Comparison of ENCODE assay signal across 12 mouse cellular contexts in genomic region chr19:25381972-25382371, GRCm38 (mm10).
A peak's percentile ranks its signal among the peaks of the same experiment; 100 is the strongest.
DNase-seq lines count a peak whose midpoint lies in the region; ATAC-seq and TF ChIP-seq lines count a peak whose summit lies in the region.
"Had no signal": no experiment of that assay in that cellular context is flagged by ENCODE, and none has a peak within 500 bp of the region (broad histone marks: within the 10 kb centered on the region; RNA-seq: fewer than 3 reads in every experiment).

No protein-coding gene starts in this region.

- ATAC-seq in heart, embryonic 16.5 days (replicated peaks; ENCODE audit: extremely low read depth, insufficient read depth, low FRiP score): no peak
- no peak for ATAC-seq in embryonic facial prominence, embryonic 14.5 days (ENCODE audit: low read depth)
- peak; percentile 83 for ATAC-seq in liver, embryonic 14.5 days (ENCODE audit: insufficient read depth)
- ATAC-seq in hindbrain, embryonic 12.5 days (ENCODE audit: low FRiP score): no peak

- DNase-seq in heart, adult 2 months: no peak
- DNase-seq in embryonic facial prominence, embryonic 10.5 days (ENCODE audit: low spot score): no peak
- DNase-seq in embryonic facial prominence, embryonic 14.5 days (ENCODE audit: low spot score): no peak
- peak; percentile 27 to 33 (median 31) for DNase-seq in liver, embryonic 14.5 days (ENCODE audit: low read depth in 3 of 3, low spot score in 3 of 3)
- no peak for DNase-seq in ovary, postnatal 10 days (ENCODE audit: low spot score)
- DNase-seq in gastrocnemius, adult 8-10 months (ENCODE audit: low spot score in 2 of 2): no peak
- DNase-seq: cerebellum, postnatal 36 days; layer of hippocampus, adult 9-11 months; left cerebral cortex, postnatal 4 days had no signal

- peak overlapping the region; percentile 0; the same call in 1 of the 2 replicates for H3K4me2 ChIP-seq in heart, embryonic 16.5 days (ENCODE audit: low read depth, low read length)
- H3K4me2 ChIP-seq in embryonic facial prominence, embryonic 14.5 days (ENCODE audit: low read depth, low read length): 0 out of 2 replicates have a peak overlapping the region, but pooled peaks have one; percentile 1
- peak overlapping the region; percentile 29; the same call in 1 of the 2 replicates for H3K4me2 ChIP-seq in liver, embryonic 14.5 days (ENCODE audit: low read depth)
- no peak overlapping the region for H3K4me2 ChIP-seq in hindbrain, embryonic 12.5 days (replicated peaks)
- H3K4me2 ChIP-seq: kidney, embryonic 15.5 days had no signal

- no peaks in the 10 kb centered on the region for H3K36me3 ChIP-seq in heart, embryonic 16.5 days (ENCODE audit: control insufficient read depth, insufficient read depth)
- H3K36me3 ChIP-seq in heart, adult 2 months (ENCODE audit: control insufficient read depth, insufficient read depth, low read length): no peaks in the 10 kb centered on the region; the same call in 1 of the 2 replicates
- H3K36me3 ChIP-seq in embryonic facial prominence, embryonic 10.5 days (replicated peaks): peaks cover 3% of the 10 kb centered on the region; the same call in 1 of the 2 replicates
- H3K36me3 ChIP-seq in embryonic facial prominence, embryonic 14.5 days (ENCODE audit: control insufficient read depth, insufficient read depth, low read length): no peaks in the 10 kb centered on the region
- H3K36me3 ChIP-seq in liver, embryonic 14.5 days (replicated peaks; ENCODE audit: control insufficient read depth, insufficient read depth, low read depth): no peaks in the 10 kb centered on the region
- H3K36me3 ChIP-seq in hindbrain, embryonic 12.5 days: no peaks in the 10 kb centered on the region
- H3K36me3 ChIP-seq: kidney, embryonic 15.5 days had no signal

- peak overlapping the region; percentile 17 for H3K27ac ChIP-seq in heart, embryonic 16.5 days (ENCODE audit: low read length)
- no peak overlapping the region for H3K27ac ChIP-seq in heart, adult 2 months
- 0 out of 2 replicates have a peak overlapping the region, but pooled peaks have one; percentile 19 for H3K27ac ChIP-seq in embryonic facial prominence, embryonic 10.5 days (replicated peaks)
- H3K27ac ChIP-seq in embryonic facial prominence, embryonic 14.5 days (replicated peaks; ENCODE audit: low read depth, low read length): no peak overlapping the region; the same call in 1 of the 2 replicates
- peak overlapping the region; percentile 44 for H3K27ac ChIP-seq in liver, embryonic 14.5 days
- no peak overlapping the region for H3K27ac ChIP-seq in hindbrain, embryonic 12.5 days
- H3K27ac ChIP-seq: kidney, embryonic 15.5 days had no signal

- no peaks in the 10 kb centered on the region for H3K27me3 ChIP-seq in heart, embryonic 16.5 days (ENCODE audit: control insufficient read depth, insufficient read depth, low read length)
- no peaks in the 10 kb centered on the region for H3K27me3 ChIP-seq in heart, adult 2 months (ENCODE audit: control insufficient read depth, insufficient read depth, low read length)
- no peaks in the 10 kb centered on the region for H3K27me3 ChIP-seq in embryonic facial prominence, embryonic 10.5 days (replicated peaks; ENCODE audit: low read depth, poor library complexity, severe bottlenecking)
- no peaks in the 10 kb centered on the region for H3K27me3 ChIP-seq in embryonic facial prominence, embryonic 14.5 days (replicated peaks; ENCODE audit: control insufficient read depth, insufficient read depth, low read length)
- no peaks in the 10 kb centered on the region for H3K27me3 ChIP-seq in liver, embryonic 14.5 days (ENCODE audit: control insufficient read depth, insufficient read depth, low read length)
- no peaks in the 10 kb centered on the region for H3K27me3 ChIP-seq in hindbrain, embryonic 12.5 days
- H3K27me3 ChIP-seq: kidney, embryonic 15.5 days had no signal

- H3K9me3 ChIP-seq in heart, embryonic 16.5 days (replicated peaks; ENCODE audit: control insufficient read depth, low read length): no peaks in the 10 kb centered on the region
- no peaks in the 10 kb centered on the region for H3K9me3 ChIP-seq in embryonic facial prominence, embryonic 10.5 days
- no peaks in the 10 kb centered on the region for H3K9me3 ChIP-seq in embryonic facial prominence, embryonic 14.5 days (ENCODE audit: control insufficient read depth, low read length)
- no peaks in the 10 kb centered on the region for H3K9me3 ChIP-seq in liver, embryonic 14.5 days (ENCODE audit: control insufficient read depth, low read length)
- no peaks in the 10 kb centered on the region for H3K9me3 ChIP-seq in hindbrain, embryonic 12.5 days (replicated peaks)
- H3K9me3 ChIP-seq: kidney, embryonic 15.5 days had no signal

- peaks cover 49% of the 10 kb centered on the region for H3K4me1 ChIP-seq in heart, embryonic 16.5 days (ENCODE audit: control insufficient read depth, insufficient read depth, low read length)
- peaks cover 7% of the 10 kb centered on the region for H3K4me1 ChIP-seq in heart, adult 2 months (ENCODE audit: control insufficient read depth, insufficient read depth, low read length)
- peaks cover 18% of the 10 kb centered on the region for H3K4me1 ChIP-seq in embryonic facial prominence, embryonic 10.5 days
- peaks cover 15% of the 10 kb centered on the region for H3K4me1 ChIP-seq in embryonic facial prominence, embryonic 14.5 days (ENCODE audit: control insufficient read depth, insufficient read depth, low read length)
- H3K4me1 ChIP-seq in liver, embryonic 14.5 days (replicated peaks; ENCODE audit: control insufficient read depth in 2 of 2, insufficient read depth in 2 of 2, low read length in 1 of 2): peaks cover 0 to 5% of the 10 kb centered on the region in 2 experiments; a peak in 2 of 4 replicates
- peaks cover 7% of the 10 kb centered on the region for H3K4me1 ChIP-seq in hindbrain, embryonic 12.5 days

- TF ChIP-seq POLR2A in heart, adult 2 months (IDR thresholded peaks at IDR 0.05; ENCODE audit: insufficient read depth, low read depth, low read length): no peak

- no peaks in the 10 kb centered on the region for H3K79me2 ChIP-seq in heart, adult 2 months (replicated peaks; ENCODE audit: control insufficient read depth, insufficient read depth, low read length)

- TF ChIP-seq EP300 in heart, adult 2 months (IDR thresholded peaks at IDR 0.05; ENCODE audit: insufficient read depth, low read depth, low read length): no peak
- no peak for TF ChIP-seq EP300 in liver, embryonic 14.5 days (IDR thresholded peaks at IDR 0.05; ENCODE audit: low read depth)

- peak overlapping the region; percentile 30; the same call in 1 of the 2 replicates for H3K9ac ChIP-seq in heart, embryonic 16.5 days (ENCODE audit: low read length)
- no peak overlapping the region for H3K9ac ChIP-seq in heart, adult 2 months (ENCODE audit: low read depth, low read length)
- H3K9ac ChIP-seq in embryonic facial prominence, embryonic 14.5 days (ENCODE audit: low read depth, low read length): no peak overlapping the region
- no peak overlapping the region for H3K9ac ChIP-seq in liver, embryonic 14.5 days (replicated peaks)
- H3K9ac ChIP-seq in hindbrain, embryonic 12.5 days: no peak overlapping the region
- H3K9ac ChIP-seq: kidney, embryonic 15.5 days had no signal

- no peak overlapping the region for H3K4me3 ChIP-seq in heart, embryonic 16.5 days (ENCODE audit: low read length)
- no peak overlapping the region for H3K4me3 ChIP-seq in heart, adult 2 months
- H3K4me3 ChIP-seq in embryonic facial prominence, embryonic 10.5 days: no peak overlapping the region
- no peak overlapping the region for H3K4me3 ChIP-seq in embryonic facial prominence, embryonic 14.5 days (ENCODE audit: low read depth, low read length)
- peak overlapping the region in 1 of 2 experiments; percentile 8; a peak in 1 of 4 replicates for H3K4me3 ChIP-seq in liver, embryonic 14.5 days (ENCODE audit: insufficient read depth in 1 of 2, low read depth in 2 of 2, low read length in 2 of 2)
- H3K4me3 ChIP-seq in hindbrain, embryonic 12.5 days: no peak overlapping the region
- H3K4me3 ChIP-seq: kidney, embryonic 15.5 days had no signal

- TF ChIP-seq CTCF in heart, adult 2 months (IDR thresholded peaks at IDR 0.05): no peak
- no peak for TF ChIP-seq CTCF in liver, embryonic 14.5 days (IDR thresholded peaks at IDR 0.05; ENCODE audit: low read depth)

- 15% methylated on average over 7 of the region's 7 CpGs for WGBS in heart, embryonic 16.5 days
- 38% methylated on average over 7 of the region's 7 CpGs for WGBS in heart, adult 2 months
- WGBS in embryonic facial prominence, embryonic 10.5 days: 40% methylated on average over 7 of the region's 7 CpGs
- 46% methylated on average over 7 of the region's 7 CpGs for WGBS in embryonic facial prominence, embryonic 14.5 days
- 23% methylated on average over 7 of the region's 7 CpGs for WGBS in liver, embryonic 14.5 days (ENCODE audit: insufficient replicate concordance)
- 39% methylated on average over 7 of the region's 7 CpGs for WGBS in hindbrain, embryonic 12.5 days

- intact Hi-C loops in heart, adult 2 months (cut with DNase I): no loop called here

Comparison
In these comparisons a context has a peak if more than half of its experiments do, and no peak if none do; other contexts are left out.
1. H3K27ac ChIP-seq: peak in heart, embryonic 16.5 days (single experiment), embryonic facial prominence, embryonic 10.5 days (single experiment) and liver, embryonic 14.5 days (single experiment); none in heart, adult 2 months (single experiment), embryonic facial prominence, embryonic 14.5 days (single experiment) and hindbrain, embryonic 12.5 days (single experiment).
2. DNase-seq: peak in liver, embryonic 14.5 days (3 of 3); none in heart, adult 2 months (0 of 2), embryonic facial prominence, embryonic 10.5 days (single experiment), embryonic facial prominence, embryonic 14.5 days (single experiment), ovary, postnatal 10 days (single experiment) and gastrocnemius, adult 8-10 months (0 of 2).